Mouse (Mus musculus): ENCODE results near the gene Adora2b.

GRCm38 (mm10) chr11:62213384-62213989 is 35.3 kb upstream of the Adora2b start:
- TF ChIP-seq POLR2A (IDR thresholded peaks at IDR 0.05; ENCODE audit: insufficient read depth, low read depth, low read length) (no peak), CTCF (IDR thresholded peaks at IDR 0.05; ENCODE audit: insufficient read depth, low read depth, low read length) (no peak)

Measured in olfactory bulb, adult 2 months (tissue).